Mouse (Mus musculus): ENCODE data around the gene Clec3a. TPM values are rescaled to one million over a fixed set of nuclear protein-coding genes. Genes with fewer than 3 reads are reported as not detected.

Gene Clec3a
- total and polyA plus RNA-seq, 2 experiments from 2014 or later, result 0.38 TPM; not detected in 1

DNA sequence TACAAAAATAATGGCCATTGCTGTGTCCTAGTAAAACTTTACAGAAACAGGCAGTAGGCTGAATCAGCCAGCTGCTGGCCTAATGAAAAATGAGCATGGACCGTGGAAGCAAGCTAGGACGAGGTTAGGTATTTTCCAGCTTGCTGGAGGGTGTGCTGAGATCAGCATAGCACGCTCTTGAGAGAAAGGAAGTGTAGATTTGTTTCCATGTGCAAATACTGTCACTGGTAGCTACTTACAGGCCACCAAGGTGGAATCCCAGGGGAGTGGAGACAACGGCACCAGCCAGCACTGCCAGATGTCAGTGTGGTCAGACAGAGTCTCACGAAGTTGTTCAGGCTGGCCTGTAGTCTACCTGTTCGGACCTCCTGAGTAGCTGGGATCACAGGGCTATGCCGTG lies 29.0 kb downstream of the Clec3a start:
- Histone ChIP-seq H3K27ac (ENCODE audit: low read depth, low read length) (no peak overlapping the region), H3K4me1 (ENCODE audit: insufficient read depth, low read length) (no peaks in the 10 kb centered on the region), H3K36me3 (ENCODE audit: insufficient read depth, low read length) (no peaks in the 10 kb centered on the region; the same call in 1 of the 2 replicates), H3K9me3 (ENCODE audit: low read length) (no peaks in the 10 kb centered on the region), H3K4me3 (ENCODE audit: low read depth, low read length) (no peak overlapping the region), H3K4me2 (ENCODE audit: low read depth, low read length, poor library complexity, severe bottlenecking) (no peak overlapping the region), H3K27me3 (ENCODE audit: insufficient read depth, low read length) (no peaks in the 10 kb centered on the region), H3K9ac (replicated peaks; ENCODE audit: low read length, poor library complexity, severe bottlenecking) (no peak overlapping the region)
- ATAC-seq (ENCODE audit: low FRiP score) (no peak), DNase-seq (ENCODE audit: low spot score) (no peak)
- WGBS, result 90% methylated on average over 7 of the region's 7 CpGs
- TF ChIP-seq CTCF (IDR thresholded peaks at IDR 0.05), result no peak

DNA sequence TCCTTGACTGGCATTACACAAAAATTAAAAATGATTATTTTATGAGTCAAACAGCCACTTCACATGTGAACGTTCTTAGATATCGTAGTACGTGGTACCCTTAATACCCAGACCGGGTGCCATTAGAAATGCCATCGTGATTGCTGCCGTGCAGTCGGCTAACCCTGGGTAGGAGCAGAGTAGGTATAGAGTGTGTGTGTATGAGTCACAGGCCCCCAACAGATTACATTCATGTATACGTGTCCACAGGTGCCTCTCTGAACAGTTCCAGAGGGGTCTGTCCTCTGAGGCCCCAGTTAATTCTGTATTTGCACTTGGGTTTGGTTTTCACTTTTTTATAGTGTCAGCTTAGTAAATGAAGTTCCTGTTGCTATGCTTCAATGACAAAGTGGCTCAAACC lies 34.4 kb downstream of the Clec3a start:
- H3K4me1 ChIP-seq (ENCODE audit: insufficient read depth, low read length), result no peaks in the 10 kb centered on the region
- no peaks in the 10 kb centered on the region; the same call in 1 of the 2 replicates for H3K36me3 ChIP-seq (ENCODE audit: insufficient read depth, low read length)
- no peak for DNase-seq (ENCODE audit: low spot score)
- no peak overlapping the region for H3K4me2 ChIP-seq (ENCODE audit: low read depth, low read length, poor library complexity, severe bottlenecking)
- no peaks in the 10 kb centered on the region for H3K27me3 ChIP-seq (ENCODE audit: insufficient read depth, low read length)
- WGBS, result 94% methylated on average over 8 of the region's 8 CpGs
- no peak for TF ChIP-seq CTCF (IDR thresholded peaks at IDR 0.05)
- ATAC-seq (ENCODE audit: low FRiP score), result no peak
- H3K4me3 ChIP-seq (ENCODE audit: low read depth, low read length), result no peak overlapping the region
- no peak overlapping the region for H3K9ac ChIP-seq (replicated peaks; ENCODE audit: low read length, poor library complexity, severe bottlenecking)
- no peak overlapping the region for H3K27ac ChIP-seq (ENCODE audit: low read depth, low read length)
- H3K9me3 ChIP-seq (ENCODE audit: low read length), result no peaks in the 10 kb centered on the region

DNA sequence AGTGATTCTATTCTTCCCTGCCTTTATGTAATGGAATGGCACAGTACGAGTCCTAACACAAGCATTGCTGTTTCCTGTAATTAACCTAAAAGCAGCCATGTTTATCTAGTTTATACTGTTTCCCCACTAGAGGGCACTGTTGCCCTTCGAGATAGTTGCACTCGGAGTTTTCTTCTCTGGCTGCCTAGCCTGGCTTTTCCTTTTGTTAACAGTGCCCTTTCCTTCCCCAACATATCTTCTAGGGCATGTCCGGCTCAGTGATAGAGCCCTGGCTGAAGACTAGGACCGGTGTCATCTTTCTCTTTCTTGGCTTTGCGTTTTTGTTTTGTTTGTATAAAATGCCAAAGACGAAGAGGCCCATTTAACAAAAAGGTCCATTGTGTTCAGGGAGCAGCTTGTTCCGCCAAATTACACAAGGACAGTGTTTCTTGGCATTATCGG lies 34.9 kb downstream of the Clec3a start:
- Histone ChIP-seq H3K27me3 (ENCODE audit: insufficient read depth, low read length) (no peaks in the 10 kb centered on the region), H3K27ac (ENCODE audit: low read depth, low read length) (no peak overlapping the region), H3K4me1 (ENCODE audit: insufficient read depth, low read length) (no peaks in the 10 kb centered on the region), H3K9me3 (ENCODE audit: low read length) (no peaks in the 10 kb centered on the region), H3K36me3 (ENCODE audit: insufficient read depth, low read length) (no peaks in the 10 kb centered on the region; the same call in 1 of the 2 replicates), H3K4me2 (ENCODE audit: low read depth, low read length, poor library complexity, severe bottlenecking) (peak overlapping the region; percentile 33), H3K4me3 (ENCODE audit: low read depth, low read length) (no peak overlapping the region), H3K9ac (replicated peaks; ENCODE audit: low read length, poor library complexity, severe bottlenecking) (no peak overlapping the region)
- ATAC-seq (ENCODE audit: low FRiP score) (no peak), DNase-seq (ENCODE audit: low spot score) (peak; percentile 94)
- peak; percentile 95 for TF ChIP-seq CTCF (IDR thresholded peaks at IDR 0.05)
- WGBS, result 4% methylated on average over 9 of the region's 9 CpGs

GRCm38 (mm10) chr8:114455302-114455701 lies 37.4 kb downstream of the Clec3a start:
- 91% methylated on average over 8 of the region's 8 CpGs for WGBS
- H3K9me3 ChIP-seq (ENCODE audit: low read length), result no peaks in the 10 kb centered on the region
- H3K27ac ChIP-seq (ENCODE audit: low read depth, low read length), result no peak overlapping the region
- ATAC-seq (ENCODE audit: low FRiP score) (no peak), DNase-seq (ENCODE audit: low spot score) (no peak)
- no peak for TF ChIP-seq CTCF (IDR thresholded peaks at IDR 0.05)
- no peaks in the 10 kb centered on the region for H3K36me3 ChIP-seq (ENCODE audit: insufficient read depth, low read length)
- H3K27me3 ChIP-seq (ENCODE audit: insufficient read depth, low read length), result no peaks in the 10 kb centered on the region
- no peak overlapping the region for H3K9ac ChIP-seq (replicated peaks; ENCODE audit: low read length, poor library complexity, severe bottlenecking)
- no peak overlapping the region for H3K4me2 ChIP-seq (ENCODE audit: low read depth, low read length, poor library complexity, severe bottlenecking)
- H3K4me3 ChIP-seq (ENCODE audit: low read depth, low read length), result no peak overlapping the region
- H3K4me1 ChIP-seq (ENCODE audit: insufficient read depth, low read length), result no peaks in the 10 kb centered on the region

GRCm38 (mm10) chr8:114455953-114456352 lies 38.1 kb downstream of the Clec3a start:
- H3K9ac ChIP-seq (replicated peaks; ENCODE audit: low read length, poor library complexity, severe bottlenecking), result no peak overlapping the region
- H3K4me2 ChIP-seq (ENCODE audit: low read depth, low read length, poor library complexity, severe bottlenecking), result no peak overlapping the region
- H3K27me3 ChIP-seq (ENCODE audit: insufficient read depth, low read length), result no peaks in the 10 kb centered on the region
- no peaks in the 10 kb centered on the region for H3K36me3 ChIP-seq (ENCODE audit: insufficient read depth, low read length)
- no peak overlapping the region for H3K4me3 ChIP-seq (ENCODE audit: low read depth, low read length)
- H3K4me1 ChIP-seq (ENCODE audit: insufficient read depth, low read length), result no peaks in the 10 kb centered on the region
- DNase-seq (ENCODE audit: low spot score) (no peak), ATAC-seq (ENCODE audit: low FRiP score) (no peak)
- H3K9me3 ChIP-seq (ENCODE audit: low read length), result no peaks in the 10 kb centered on the region
- no peak overlapping the region for H3K27ac ChIP-seq (ENCODE audit: low read depth, low read length)
- WGBS, result 79% methylated on average over 15 of the region's 15 CpGs
- TF ChIP-seq CTCF (IDR thresholded peaks at IDR 0.05), result no peak

GRCm38 (mm10) chr8:114458113-114458784 lies 40.4 kb downstream of the Clec3a start:
- Histone ChIP-seq H3K4me1 (ENCODE audit: insufficient read depth, low read length) (peaks cover 2% of the 10 kb centered on the region; the same call in 1 of the 2 replicates), H3K36me3 (ENCODE audit: insufficient read depth, low read length) (no peaks in the 10 kb centered on the region), H3K4me3 (ENCODE audit: low read depth, low read length) (no peak overlapping the region), H3K9ac (replicated peaks; ENCODE audit: low read length, poor library complexity, severe bottlenecking) (no peak overlapping the region), H3K27ac (ENCODE audit: low read depth, low read length) (no peak overlapping the region), H3K9me3 (ENCODE audit: low read length) (no peaks in the 10 kb centered on the region), H3K27me3 (ENCODE audit: insufficient read depth, low read length) (no peaks in the 10 kb centered on the region), H3K4me2 (ENCODE audit: low read depth, low read length, poor library complexity, severe bottlenecking) (no peak overlapping the region)
- WGBS, result 72% methylated on average over 25 of the region's 25 CpGs
- DNase-seq (ENCODE audit: low spot score) (no peak), ATAC-seq (ENCODE audit: low FRiP score) (no peak)
- no peak for TF ChIP-seq CTCF (IDR thresholded peaks at IDR 0.05)
